Mouse (Mus musculus) induced T-regulatory cell, adult 2 months (primary cell): ENCODE data around the gene Cyp4x1.
A peak's percentile ranks its signal among the peaks of the same experiment; 100 is the strongest.
"Not testable (repeated sequence)": the region's sequence is repeated elsewhere in the genome, so short reads cannot be mapped to it uniquely, and the experiment has no call there.

ENCODE experiments used
- DNase-seq: peaks from one replicate; pipeline ENCODE4 v3.0.0-alpha.2; 2012; ENCODE audit warnings: low read depth

The Cyp4x1 gene

GRCm38 (mm10) chr4:115133621-115134295 lies at the start of gene Cyp4x1:
Cyp4x1 (minus strand) TSS chr4:115134281.
- no peak for DNase-seq

- DNase-seq = not testable (repeated sequence)
Measured at GRCm38 (mm10) chr4:115176201-115176600, 42.1 kb upstream of the Cyp4x1 start.

- DNase-seq = no peak
Measured at GRCm38 (mm10) chr4:115174694-115175353, 40.7 kb upstream of the Cyp4x1 start.

DNA sequence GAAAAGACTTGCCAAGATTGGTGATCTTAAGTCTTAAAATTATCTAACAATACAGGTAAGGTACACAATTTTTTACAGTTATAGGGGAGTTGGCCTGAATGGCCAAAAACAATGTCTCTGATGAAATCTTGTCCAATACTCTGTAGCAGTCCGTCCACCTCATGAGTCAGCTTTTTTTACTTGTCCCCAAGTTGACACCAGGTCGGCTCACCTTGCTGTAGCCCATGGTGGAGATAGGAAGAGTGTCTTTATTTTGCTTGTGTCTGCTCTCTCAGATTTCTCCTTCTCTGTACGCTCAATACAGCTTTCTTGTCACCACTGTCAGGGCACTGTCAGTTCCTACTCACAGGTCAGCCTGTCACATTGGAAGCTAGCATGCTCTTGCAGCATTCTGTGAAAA lies 24.9 kb upstream of the Cyp4x1 start:
- DNase-seq = not testable (repeated sequence)

- DNase-seq = no peak
Measured at GRCm38 (mm10) chr4:115154723-115155122, 20.6 kb upstream of the Cyp4x1 start.

DNA sequence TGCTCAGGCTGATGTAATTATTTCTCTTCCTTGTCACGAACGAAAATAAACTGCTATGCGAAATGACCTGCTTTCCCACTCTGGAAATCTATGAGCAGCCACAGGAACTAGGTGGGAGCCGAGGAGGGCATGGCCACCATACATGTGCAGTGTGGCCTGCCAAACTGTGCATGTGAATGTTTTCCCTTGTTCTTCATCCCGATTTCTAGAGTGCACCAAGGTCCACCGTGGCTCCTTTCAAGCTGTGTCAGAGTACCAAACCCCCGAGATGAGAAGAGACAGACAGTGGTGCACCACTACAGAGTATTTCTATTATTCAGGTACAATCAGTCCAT lies 182 bp upstream of the Cyp4x1 start:
- no peak for DNase-seq

GRCm38 (mm10) chr4:115133085-115133484 lies 996 bp downstream of the Cyp4x1 start:
- DNase-seq = no peak

GRCm38 (mm10) chr4:115124713-115125112 lies 9.4 kb downstream of the Cyp4x1 start:
- peak; percentile 13 for DNase-seq

- no peak for DNase-seq
Measured at GRCm38 (mm10) chr4:115123507-115123906, 10.6 kb downstream of the Cyp4x1 start.

DNA sequence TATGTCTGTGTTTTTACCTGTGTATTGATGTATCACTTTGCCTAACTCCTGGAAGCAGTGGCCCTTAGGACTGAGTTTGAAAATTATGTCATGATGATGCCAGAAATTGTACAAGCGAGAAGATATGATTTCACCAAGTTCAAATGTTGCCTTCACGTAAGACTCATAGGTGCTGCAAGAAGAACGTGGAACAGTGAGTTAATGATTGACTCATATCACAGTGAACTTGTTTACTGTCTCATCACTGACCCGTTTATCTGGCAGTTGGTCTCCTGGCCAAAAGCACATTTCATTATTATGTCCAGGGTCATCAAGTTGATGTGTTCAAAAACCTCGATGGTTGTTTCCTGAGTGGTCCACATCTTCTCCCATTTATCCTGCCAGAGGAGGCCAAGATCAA lies 12.5 kb downstream of the Cyp4x1 start:
- no peak for DNase-seq

GRCm38 (mm10) chr4:115121162-115121561 lies 12.9 kb downstream of the Cyp4x1 start:
- DNase-seq = no peak

GRCm38 (mm10) chr4:115119642-115120041 lies 14.4 kb downstream of the Cyp4x1 start:
- no peak for DNase-seq

- no peak for DNase-seq
Measured at GRCm38 (mm10) chr4:115113266-115113665, 20.8 kb downstream of the Cyp4x1 start.

DNA sequence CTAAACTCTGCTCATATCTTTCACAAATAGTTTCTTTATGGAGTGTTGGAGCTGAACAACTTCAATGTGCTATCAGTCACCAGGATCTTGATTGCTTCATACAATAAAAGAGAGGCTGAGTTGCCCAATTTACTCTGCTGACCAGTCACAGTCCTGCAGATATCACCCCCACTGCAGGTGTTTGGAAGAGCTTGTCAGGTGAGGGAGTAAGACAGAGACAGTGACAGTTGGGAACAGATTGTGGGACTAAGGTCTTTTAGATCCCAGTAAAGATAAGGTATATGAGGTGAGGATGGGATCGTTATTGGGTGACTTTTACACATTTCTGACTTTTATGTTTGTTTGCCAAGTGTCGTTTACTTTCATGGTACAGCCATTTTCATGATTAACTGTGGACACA lies 22.9 kb downstream of the Cyp4x1 start:
- DNase-seq = no peak

GRCm38 (mm10) chr4:115103510-115103909 lies 30.6 kb downstream of the Cyp4x1 start:
- DNase-seq = no peak

DNA sequence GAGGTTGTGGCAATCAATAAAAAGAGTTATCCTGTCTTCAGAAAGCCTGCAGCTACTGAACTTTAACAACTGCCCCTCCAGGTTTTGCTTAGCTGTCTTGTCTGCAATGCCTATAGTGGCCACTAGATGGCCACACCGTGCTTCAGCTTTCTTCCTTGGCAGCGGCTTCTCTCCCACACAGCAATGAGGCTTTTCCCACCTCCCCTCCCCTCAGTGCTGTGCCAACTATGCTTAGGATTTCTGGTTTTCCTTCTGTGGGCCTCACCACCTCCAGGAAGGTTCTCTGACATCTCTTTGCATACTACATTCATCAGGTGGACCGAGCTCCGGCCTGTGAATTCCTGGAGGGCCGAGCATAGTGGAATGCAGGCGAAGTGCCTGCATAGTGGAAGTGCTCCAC lies 32.4 kb downstream of the Cyp4x1 start:
- DNase-seq = peak; percentile 78

DNA sequence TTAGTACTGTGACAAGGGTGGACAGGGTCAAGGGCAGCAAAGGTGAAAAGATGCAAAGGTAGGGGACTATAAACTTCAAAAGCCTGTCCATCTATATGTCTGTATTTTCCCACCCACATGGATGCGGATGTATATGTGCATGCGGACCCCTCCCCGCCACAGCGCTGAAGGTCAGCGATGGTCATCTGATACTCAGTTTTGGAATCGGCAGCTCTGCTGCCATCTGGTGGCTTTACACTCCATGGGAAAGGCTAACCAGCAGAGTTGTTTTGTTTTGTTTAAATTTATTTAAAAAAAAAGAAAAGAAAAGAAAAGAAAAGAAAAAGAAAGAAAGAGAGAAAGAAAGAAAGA lies 37.0 kb downstream of the Cyp4x1 start:
- peak; percentile 44 for DNase-seq

- peak; percentile 39 for DNase-seq
Measured at GRCm38 (mm10) chr4:115096435-115097145, 37.5 kb downstream of the Cyp4x1 start.

- peak; percentile 46 for DNase-seq
Measured at GRCm38 (mm10) chr4:115095671-115096434, 38.2 kb downstream of the Cyp4x1 start.

DNA sequence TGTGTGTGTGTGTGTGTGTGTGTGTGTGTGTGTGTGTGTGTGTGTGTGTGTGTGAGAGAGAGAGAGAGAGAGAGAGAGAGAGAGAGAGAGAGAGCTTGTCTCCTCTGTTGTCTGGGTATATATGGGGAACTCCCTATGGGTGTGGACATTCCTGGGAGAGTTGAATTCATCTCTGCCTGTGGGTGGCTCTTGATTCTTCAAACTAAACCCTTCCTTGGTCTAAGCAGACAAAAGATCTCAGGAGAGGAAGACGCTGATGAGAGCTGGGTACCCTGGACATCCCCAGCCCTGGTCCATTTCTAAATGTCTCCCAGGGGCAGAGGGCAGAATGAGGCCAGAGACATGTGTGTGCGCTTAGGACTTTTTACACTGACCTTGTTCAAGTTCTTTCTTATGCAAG lies 40.0 kb downstream of the Cyp4x1 start:
- DNase-seq = no peak

GRCm38 (mm10) chr4:115093331-115093864 lies 40.7 kb downstream of the Cyp4x1 start:
- no peak for DNase-seq

DNA sequence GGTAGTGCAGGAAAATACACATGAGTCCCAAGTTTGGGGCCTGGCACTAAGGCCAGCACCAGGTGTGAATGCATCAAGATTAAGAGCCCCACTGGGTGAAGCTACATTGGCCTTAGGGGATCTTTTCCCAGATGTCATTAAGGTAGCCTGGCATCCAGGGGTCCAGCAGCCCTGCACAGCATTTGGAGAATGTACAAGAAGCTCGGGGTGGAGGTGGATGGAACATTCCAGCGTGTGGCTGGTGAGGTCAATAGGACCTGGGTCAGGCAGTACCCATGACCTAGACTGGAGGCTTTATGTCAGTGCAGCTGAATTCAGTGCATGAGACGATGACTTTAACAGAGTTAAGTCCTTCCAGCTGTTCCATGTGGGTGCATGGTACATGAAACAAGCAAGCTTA lies 42.3 kb downstream of the Cyp4x1 start:
- DNase-seq = no peak
